Mouse (Mus musculus) left cerebral cortex, adult 11 months (tissue): ENCODE results near the gene Mkrn1.
"Not testable (repeated sequence)": the region's sequence is repeated elsewhere in the genome, so short reads cannot be mapped to it uniquely, and the experiment has no call there.

ENCODE experiments used
- DNase-seq: peaks from one replicate; pipeline ENCODE4 v3.0.0; 2022; ENCODE audit warnings: low spot score

Gene Mkrn1

DNA sequence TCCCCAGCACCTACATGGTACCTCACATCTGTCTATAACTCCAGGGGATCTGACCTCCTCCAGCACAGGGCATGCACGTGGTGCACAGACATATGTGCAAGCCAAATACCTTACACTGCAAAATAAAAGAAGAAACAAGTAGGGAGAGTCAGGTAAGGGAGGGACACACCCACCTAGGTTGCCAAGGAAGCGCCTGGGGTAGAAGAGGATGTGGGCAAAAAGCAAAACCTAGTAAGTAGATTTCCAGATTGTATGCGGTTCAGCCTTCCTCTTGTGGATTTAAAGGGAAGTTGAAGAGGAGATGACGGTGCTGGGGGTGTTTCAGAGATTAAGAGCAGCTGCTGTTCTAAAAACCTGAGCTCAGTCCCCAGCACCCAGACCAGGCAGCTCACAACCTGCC is 41.0 kb downstream of the Mkrn1 start:
- no peak for DNase-seq

DNA sequence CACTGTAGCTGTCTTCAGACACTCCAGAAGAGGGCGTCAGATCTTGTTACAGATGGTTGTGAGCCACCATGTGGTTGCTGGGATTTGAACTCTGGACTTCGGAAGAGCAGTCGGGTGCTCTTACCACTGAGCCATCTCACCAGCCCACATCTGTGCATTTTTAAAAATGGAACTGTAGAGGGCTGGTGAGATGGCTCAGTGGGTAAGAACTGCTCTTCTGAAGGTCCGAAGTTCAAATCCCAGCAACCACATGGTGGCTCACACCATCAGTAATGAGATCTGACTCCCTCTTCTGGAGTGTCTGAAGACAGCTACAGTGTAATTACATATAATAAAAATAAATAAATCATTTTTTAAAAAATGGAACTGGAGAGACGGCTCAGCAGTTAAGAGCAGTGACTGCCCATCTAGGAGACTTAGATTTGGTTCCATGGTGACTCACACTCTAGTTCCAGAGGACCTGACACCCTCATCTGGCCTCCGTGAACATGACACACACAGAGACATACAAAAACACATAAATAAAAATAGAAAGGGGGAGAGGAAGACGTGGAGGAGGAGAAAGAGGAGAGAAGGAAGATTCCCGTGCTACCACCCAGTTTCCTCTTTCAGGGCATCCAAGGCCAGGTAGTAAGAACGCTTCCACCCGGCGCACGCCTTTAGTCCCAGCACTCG is 42.0 kb downstream of the Mkrn1 start:
- not testable (repeated sequence) for DNase-seq

DNA sequence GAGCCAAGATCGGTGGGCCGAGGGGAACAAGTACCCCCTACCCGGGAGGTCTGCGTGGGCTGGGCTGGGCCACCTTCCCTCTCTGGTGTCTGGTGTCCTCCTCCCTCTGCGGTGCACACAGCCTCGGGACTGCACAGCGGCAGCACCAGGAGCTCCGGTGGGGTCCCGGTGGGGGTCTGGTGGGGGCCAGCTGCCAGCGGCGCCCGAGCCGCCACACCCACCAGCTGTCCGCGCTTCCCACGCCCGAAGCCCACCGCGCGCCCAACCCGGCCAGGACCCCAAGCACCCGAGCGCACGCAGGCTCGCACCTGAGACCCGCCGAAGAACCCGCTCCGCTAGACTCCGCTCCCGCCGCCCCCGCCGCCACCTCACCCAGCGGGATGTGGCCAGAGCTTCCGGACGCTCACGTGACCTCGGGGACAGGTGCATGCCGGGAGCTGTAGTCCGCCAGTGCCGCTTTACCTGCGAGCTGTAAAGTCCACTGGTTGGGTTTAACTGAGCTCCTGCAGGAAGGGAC is 42.9 kb downstream of the Mkrn1 start, which contains the start of gene Slc37a3:
Gene Slc37a3 (minus strand): TSS at position 365 of the 517 bp plus-strand sequence.
- DNase-seq, result peak; percentile 79

DNA sequence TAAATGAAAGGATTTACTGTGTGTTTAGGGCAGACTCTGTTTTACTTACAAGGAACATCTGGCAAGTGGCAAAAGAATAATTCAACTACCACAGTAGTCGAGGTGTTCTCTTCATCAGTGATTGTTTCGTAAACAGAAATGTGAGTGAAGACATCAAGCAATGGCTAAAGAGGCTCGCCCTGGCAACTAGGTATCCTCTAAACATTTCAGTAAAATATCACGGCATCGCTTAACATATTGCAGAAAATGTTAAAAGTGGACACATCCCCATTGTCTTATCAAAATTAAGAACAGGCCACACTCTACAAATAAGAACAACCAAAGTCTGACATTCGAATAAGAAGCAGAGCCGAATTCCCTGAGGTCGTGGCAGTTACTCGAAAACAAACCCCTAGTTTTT is 43.5 kb downstream of the Mkrn1 start:
- no peak for DNase-seq

DNA sequence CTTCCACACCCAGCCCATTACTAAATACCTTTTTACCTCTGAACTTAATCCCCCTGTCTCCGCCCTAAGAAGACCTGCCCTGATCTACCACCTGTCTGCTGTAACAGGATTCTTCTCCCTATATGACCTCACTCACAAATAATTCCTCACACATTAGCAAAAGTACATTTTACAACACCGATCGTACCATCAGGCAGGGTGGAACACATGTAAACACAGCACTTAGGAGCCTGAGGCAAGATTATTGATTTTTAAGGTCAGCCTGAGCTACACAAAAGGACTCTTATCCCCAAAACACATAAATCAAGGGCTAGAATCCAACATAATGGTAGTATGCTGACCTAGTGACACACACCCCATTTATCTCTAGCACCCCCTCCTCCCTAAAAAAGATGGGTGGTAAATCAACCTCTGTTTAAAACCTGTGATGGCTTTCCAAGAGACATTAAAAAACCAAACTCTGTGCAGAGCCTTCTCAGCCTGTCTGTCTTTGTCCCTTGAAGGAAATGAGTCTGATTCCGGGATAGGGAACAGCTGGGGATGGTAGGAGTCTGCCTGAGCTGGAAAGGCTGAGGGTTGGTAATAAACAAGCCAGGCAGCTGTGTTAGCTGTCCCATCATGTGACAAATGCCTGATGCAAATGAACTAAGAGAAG is 46.8 kb downstream of the Mkrn1 start:
- DNase-seq, result no peak

DNA sequence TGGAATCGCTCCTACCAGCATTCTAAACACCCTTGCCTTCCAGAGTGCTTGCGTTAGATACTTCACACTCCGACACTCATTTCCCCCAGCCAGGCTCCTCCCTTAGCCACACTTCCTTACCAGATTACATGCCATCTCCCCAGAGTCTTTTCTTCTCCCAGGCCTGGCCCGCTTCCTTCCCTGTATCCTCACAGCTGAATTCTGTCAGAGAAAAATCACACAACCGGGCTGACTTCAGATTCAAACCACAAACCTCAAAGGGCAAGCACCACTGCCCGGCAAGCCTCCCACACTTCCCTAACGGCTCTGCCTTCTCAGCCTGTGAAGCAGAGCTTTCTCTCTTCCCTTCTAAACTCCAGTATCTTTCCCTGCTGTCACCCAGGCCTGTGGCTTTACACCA is 47.5 kb downstream of the Mkrn1 start:
- DNase-seq, result no peak

DNA sequence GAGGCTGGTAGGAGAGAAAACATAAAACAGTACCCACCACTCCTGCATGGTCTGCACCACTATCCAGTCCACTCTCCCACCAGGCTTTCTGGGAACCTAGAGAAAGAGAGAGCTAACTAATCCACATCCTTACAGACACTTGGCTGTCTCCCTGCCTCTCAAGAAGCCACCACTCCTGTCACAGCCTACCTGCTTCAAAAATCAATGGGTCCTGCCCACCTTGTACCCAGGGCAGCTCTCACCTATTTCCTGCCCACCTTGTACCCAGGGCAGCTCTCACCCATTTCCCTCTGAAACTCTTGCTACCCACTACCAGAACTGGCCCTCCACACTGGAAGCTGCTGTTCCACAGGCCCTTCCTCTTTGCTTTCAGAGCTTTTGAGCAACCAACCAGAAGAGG is 48.2 kb downstream of the Mkrn1 start:
- DNase-seq, result no peak

DNA sequence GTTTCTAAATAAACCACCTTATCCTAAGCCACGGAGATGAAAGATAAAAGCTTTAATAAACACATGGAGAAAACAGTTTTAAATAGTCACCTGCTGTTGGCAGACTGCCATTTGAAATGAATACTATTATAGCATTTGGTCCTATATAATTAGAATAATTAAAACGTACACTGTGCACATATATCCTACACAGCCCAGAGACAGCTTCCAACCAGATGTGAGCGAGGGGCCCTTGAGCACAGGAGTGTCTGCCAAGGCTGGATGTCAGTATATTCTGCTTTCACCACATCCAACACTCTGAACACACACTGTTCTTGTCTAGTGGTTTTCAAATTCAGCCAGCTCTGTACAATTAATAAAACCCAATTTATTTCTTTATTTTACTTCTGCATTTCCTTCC is 50.6 kb downstream of the Mkrn1 start:
- no peak for DNase-seq

DNA sequence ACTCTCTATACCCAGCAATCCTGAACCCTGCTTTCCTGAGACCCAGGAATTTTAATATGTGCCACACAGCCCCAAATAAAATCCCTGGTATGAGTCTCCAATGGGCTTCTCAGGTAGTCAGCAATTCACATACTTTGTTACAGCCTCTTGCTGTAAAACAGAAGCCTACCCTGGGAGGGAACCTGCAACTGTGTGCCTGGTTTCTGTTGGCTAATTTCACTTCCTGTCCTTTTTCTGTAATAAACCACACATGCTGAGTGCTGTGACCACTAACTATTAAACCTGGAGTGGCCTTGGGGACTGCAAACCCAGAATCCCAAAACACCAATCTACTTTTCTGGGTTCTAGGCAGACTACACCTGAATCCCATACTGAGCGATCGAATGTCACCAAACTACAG is 57.6 kb downstream of the Mkrn1 start:
- DNase-seq, result no peak

DNA sequence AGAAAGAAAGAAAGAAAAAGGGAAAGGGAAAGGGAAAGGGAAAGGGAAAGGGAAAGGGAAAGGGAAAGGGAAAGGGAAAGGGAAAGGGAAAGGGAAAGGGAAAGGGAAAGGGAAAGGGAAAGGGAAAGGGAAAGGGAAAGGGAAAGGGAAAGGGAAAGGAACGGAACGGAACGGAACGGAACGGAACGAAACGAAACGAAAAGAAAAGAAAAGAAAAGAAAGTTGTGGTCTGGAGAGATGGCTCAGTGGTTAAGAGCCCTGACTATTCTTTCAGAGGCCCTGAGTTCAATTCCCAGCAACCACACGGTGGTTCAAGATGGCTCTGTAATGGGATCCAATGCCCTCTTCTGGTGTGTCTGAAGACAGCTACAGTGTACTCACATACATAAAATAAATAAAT is 61.1 kb downstream of the Mkrn1 start:
- not testable (repeated sequence) for DNase-seq

DNA sequence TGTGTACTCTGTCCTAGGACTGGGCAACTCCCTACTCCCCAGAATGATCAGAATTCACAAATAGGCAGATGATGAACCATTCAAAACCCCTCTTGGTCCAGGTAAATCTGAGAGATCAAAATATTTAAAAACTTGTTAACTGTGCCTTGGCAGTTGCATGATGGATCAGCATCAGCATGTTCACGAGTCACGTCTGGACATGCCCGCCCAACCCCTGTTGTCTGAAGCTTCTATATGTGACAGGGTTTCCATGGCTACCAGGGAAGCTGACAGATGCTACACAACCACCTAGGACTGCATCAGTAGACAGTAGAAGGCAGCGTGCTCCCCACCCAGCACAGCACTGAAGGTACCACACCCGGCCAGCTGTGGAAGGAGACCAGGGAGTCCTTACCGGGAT is 71.3 kb downstream of the Mkrn1 start:
- DNase-seq, result no peak

DNA sequence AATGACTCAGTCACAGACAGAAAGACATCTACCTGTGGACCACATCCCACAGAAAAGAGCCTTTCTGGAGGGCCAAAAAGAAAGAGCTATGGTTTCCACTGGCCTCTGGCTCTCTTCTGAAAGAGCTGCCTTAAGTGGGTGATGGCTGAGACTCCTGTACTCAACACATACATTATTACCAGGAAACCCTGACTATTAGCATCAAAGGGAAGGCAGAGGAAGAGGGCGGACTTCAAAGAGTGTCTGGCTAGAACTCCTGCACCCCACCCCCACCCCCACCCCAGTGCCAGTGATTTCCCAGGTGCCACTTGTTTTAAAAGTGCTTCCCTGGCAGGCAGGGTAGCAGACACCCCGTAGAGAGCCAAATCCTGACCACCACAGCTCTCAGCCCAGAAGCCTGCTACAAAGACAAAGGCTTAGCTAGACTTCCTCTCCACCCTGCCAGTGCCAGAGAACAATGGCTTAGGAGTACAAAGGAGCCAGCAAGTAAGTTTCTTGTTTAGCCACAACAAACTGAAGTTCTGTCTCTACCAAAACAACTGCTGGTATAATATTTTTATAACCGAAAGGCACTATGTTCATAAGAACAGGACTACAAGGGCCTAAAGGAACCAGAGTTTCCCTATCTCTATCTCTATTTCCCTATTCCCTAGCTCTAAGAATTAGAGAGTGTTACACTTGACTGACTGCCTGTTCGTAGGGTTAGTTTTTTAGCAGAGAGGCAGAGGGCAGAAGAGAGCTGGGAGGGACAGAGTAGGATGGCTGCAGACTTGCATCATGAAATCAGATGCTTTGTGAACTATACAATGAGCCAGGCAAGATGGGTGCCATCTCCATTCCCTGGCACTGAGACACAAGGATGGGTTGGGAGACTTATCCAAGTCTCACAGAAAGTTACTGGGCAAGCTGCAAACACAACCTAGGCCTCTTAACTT is 72.1 kb downstream of the Mkrn1 start:
- DNase-seq, result no peak
